Mouse (Mus musculus) cerebellum, postnatal 14 days (tissue): Measurements from ENCODE around the gene Hmgb4.
A peak's percentile ranks its signal among the peaks of the same experiment; 100 is the strongest.

Experiments used
- DNase-seq, 2 experiments: peaks; one replicate each; pipeline ENCODE4 v3.0.0; 2021; ENCODE audit warnings: mixed read lengths in 2 of 2

The Hmgb4 gene

DNA sequence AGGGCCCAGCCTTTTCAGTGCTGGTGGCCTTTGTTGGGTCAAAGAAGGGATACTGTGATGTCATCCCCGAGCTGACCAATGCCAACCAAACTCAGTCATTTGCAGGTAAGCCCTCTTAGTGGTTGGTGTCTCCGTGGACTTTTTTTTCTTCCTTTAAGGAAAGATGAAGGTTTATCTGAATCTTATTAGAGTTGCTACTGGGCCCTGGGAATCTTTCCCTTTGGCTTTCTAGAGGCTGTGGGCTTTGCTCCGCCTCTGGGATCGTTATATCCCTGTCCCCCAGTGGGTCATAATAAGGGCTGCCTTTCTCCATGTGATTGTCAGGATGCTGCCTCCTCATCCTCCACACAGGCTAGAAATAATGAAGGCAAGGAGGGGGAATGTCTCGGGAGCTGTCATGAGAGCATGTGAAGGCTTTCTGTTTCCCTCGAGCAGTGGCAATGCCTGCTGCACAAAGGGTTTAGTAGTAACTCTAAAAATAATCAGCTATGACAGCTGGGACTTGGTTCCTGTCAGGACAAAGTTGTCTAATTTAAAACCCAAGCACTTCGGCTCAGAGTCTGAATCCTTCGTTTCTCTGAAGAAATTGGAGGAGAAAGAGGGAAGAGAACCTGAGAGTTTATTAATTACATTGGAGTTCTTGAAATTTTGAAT, at the start of gene Hmgb4:
Gene Hmgb4, minus strand, starts transcription at position 51 of the 654 bp plus-strand sequence.
- DNase-seq = no peak

DNA sequence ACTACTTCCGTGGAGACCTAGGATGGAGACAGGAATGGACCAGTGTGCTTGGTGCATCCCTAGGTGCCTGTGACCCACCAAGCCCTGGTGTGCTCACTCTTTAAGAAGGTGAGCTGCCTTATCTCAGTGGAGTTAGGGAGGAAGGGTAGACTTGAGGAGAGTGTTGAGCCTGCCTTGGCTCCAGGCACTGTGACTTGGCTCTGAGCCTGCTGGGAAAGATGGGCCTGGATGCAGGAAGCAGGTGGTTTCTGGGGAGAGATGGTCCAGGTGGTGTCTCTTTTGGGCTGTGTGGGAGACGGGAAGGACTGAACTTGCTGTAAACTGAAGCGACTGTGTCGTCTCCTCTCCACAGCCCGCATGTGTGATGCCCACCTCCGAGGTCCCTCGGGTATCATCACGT, 45.3 kb upstream of the Hmgb4 start:
- DNase-seq = peak; percentile 69 to 70

DNA sequence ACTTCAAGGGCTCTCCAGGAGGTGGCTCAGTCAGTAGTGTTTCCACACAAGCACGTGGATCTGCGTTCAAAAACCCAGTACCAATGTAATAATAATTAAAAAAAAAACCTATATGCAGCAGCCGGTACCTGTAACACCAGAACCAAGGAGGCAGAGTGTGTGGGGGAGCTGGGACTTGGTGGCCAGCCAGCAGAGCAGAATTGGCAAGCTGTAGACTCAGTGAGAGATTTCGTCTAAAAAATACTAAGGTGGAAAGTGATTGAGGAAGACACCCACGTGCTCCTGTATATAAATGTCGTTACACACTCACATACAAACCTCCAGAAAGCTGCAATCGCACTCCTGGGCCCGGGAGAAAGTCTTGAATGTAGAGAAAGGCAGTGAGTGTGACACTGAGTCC, 43.3 kb upstream of the Hmgb4 start:
- peak; percentile 53 to 63 for DNase-seq

DNA sequence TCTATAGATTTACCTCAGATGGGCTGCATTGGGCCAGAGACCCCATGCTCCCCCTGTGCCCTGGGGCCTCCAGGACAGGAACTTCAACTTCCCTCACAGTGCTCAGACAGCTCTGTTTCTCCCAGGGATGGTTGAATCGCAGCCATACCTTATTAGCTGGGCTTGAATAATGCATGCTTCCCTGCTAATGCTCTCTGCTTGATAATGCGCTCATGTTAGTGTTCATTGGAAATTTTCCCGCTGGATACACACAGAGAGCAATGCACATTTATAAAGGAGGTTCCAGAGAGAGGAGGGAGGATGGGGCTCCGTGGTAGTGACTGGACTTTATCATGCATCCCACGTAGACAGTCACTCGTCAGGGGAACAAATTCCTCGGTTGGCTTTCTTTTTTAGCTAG, 27.3 kb upstream of the Hmgb4 start:
- DNase-seq = no peak

DNA sequence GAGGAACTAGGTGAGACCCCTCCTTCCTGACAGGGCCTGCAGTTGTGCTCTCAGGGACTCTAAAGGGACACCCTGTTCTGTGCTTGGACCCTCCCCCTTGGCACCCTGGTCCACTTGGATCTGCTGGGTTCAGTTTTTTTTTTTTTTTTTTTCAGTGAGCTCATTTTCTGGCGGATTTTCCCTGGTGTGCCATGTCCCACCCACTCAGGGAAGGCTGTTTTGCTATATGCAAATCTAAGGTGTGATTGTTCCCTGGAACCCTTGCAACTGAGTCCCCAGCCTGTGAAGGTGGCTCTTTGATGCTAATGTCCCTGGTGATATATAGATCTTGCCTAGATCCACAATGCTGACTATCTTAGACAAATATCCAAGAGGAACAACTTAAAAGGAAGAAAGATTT, 24.3 kb upstream of the Hmgb4 start:
- DNase-seq = no peak

DNA sequence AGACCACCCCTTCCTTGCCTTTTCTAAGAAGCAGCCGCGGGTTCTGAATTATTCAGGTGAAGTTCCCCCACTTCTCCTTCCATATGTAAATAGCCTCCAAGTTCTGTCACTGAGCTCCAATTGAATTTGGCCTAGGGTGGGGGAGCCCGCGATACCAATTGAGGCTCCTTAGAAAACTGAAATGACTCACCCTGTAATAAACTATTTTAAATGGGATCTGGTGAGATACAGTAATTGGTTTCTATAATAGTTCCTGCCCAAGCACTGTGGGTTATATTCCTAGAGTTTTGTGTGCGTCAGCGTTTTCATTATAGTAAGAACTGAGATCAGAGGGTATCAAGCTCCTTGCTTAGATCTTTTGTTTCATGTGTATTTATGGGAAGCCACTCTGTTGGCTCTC, 14.8 kb upstream of the Hmgb4 start:
- DNase-seq = no peak

DNA sequence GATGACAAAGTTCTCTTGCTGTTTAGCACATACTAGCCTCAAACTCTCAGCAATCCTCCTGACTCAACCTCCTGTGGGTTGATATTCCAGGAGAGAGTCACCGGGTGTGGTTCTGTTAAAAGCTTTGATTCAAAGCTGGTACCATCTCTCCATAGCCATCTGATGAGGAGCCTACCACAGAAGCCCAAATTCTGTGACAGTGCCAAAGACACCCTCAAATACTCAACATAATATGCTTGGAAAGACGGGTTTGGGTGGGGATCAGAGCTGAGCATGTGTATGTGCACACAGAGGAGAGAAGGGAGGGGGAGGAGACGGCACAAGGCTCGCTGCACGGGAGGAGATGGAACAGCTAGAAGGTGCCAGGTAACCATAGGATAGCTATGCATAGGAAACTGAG, 14.4 kb upstream of the Hmgb4 start:
- DNase-seq = no peak

DNA sequence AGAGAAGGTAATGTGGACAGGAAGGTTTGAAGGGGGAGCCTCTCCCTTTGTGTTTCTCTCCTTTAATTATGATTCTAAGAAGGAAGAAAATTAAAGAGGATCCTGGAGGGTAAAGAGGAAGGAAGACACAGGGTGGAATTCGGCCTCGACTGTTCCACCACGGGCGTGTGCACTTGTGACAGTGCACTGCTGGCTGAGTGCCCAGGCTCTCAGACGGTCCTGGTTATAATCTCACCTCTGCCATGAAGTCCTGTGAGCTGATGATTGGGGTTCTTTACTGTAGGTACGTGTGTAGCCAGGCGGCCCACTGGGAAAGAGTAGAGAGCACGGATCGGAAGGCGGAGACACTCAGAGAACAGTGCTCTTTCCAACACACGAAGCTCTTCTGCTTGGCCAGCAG, 12.4 kb upstream of the Hmgb4 start:
- DNase-seq = peak; percentile 54 to 56

DNA sequence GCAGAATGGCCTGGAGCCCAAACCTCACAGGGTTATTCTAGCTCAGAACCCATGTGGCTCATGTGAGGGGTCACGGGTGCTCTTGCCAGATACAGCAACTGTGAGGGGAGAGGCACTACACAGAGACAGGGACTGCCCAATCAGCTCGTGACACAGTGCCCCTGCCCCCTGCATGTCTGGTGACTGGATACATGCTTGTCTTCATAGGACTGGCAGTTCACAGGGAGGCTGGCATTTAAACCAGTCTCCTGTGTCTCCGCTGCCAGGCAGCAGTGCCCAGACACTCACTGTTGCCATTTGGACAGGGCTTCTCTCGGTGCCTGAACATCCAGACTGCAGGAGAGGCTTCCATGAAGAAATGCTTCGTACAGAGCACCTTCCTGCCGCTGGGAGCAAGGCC, 11.7 kb upstream of the Hmgb4 start:
- DNase-seq = peak; percentile 72 to 75

DNA sequence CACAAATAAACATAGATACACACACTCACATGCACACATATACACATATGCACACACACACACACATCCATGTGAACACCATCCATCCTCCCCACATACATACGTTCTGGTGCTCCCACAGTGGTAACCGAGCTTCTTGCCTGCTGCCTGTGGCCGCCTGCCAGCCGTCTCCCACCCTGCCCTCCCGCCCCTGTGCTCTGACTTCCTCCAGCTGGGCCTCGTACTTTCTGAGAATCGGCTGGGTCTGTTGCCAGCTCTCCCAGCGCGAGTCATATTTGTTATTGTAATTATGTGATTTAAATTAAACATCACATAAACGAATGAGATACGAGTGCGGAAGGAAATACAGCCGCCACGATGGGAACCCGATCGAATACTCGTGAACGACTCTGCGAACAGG, 10.2 kb upstream of the Hmgb4 start:
- DNase-seq = peak; percentile 21 to 40

DNA sequence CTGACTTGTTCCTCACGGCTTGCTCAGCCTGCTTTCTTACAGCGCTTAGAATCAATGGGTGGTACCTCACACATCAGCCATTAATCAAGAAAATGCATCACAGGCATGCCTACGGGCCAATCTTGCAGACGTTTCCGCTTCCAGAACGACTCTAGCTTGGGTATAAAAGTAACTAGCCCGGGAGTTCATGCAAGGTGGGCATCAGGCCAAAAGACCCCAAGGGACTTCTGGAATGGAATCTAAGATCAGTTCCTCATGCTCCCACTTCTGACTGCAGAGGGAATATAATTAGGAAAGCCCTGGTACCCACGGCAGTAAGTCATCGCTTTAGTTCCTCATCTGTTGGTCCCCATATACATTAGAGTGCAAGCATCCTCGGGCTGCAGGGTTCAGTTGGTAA, 9.4 kb upstream of the Hmgb4 start:
- peak; percentile 31 to 46 for DNase-seq

DNA sequence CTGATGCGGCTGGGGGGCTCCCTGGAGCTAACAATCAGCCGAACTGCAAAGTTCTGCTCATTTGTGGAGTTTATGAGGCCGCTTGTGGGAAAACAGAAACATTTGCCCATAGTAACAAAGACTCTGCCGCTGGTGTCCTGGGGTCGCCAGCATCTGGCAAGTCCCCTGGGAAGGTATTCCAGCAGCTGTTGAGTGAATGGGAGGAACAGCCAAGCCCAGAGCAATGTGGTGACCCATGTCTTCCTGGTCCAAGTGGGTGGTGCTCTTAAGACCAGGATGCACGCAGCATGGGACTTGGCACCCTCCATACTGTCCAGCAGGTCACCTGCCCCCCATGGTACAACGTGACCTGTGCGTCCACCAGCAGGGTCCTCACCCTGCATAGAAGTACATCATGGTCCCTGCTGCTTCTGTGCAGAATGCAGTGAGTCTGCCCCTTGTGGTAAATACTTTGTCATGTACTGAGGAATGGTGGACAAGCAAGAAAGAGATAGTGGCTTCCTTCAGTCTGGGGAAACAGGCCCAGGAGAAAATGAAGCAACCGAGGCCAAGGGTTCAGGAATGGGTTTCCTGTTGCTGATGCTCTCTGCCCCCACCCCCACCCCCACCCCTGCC, 8.6 kb upstream of the Hmgb4 start:
- DNase-seq = peak; percentile 15 to 22

DNA sequence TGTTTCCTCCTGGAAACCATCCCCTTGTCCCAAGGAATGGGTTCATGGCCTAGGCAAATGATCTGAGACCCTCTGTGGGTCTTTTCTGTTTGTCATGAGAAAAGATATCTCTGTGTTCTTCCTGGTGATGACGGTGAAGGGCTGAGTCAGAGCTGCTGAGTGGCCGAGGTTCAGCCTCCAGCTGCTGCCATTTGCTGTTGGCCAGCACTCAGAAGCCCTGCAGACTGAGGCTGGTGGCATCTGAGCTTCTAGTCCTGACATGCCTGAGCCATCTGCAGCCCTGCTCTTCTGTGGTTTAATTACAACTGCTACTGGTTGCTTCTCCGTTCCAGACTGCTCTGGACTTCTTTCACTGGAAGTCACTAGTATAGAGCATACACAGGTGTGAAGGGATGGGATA, 4.6 kb upstream of the Hmgb4 start:
- DNase-seq = peak; percentile 27 to 35

DNA sequence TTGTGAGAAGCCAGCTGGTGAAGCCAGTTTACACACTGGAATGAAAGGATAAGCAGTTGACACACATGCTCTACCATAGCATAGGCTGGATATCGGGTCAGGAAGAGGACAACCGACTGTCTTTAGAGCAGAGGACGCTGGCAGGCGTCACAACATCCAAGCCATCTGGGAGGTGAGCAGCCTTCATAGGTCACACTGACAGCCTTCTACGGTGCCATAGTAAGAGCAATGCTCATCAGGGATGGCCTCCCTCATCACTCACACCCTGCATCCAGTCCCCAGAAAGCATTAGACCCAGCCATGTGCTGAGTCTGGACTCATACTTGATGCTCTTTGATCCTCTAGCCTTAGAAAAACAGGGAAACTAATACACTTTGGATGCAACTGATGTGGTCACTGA, 3.7 kb upstream of the Hmgb4 start:
- no peak for DNase-seq

DNA sequence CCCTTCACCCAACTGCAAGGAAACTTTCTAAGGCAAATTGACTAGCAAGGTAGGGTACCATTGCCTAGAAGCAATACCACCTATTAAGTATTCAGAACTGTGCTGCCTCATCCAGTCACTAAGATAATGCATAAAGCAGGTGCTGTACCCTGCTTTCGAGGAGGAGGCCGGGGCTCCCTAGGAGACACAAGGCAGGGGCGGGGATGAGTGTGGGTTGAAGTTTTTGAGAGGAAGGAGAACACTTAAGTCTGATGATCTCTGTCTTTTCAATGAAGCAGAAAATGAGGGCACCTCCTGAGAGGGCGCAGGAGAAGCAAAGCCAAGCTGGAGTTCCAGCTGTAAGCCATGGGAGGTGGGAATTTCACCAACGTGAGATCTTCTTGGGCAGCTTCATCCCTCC, 1.5 kb downstream of the Hmgb4 start:
- DNase-seq = no peak

DNA sequence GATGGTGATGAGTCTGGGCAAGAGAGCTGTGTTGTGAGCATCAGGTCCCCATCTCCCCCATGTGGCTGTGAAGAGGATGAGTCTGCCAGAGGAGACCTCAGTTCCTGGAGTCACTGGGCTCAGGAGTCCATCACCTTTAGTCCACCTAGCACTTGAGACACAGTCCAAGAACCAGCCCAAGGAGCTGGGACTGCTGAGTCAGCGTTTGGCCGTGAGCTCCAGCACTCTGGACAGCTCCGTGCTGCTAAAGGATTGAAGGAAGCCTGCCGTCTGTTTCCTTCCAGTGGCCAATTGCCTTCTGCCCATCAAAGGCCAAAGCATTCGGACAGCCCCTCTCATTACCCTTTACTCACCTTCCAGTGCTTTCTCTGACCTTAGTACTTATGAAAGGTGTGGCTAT, 12.1 kb downstream of the Hmgb4 start:
- DNase-seq = peak; percentile 41 to 55

DNA sequence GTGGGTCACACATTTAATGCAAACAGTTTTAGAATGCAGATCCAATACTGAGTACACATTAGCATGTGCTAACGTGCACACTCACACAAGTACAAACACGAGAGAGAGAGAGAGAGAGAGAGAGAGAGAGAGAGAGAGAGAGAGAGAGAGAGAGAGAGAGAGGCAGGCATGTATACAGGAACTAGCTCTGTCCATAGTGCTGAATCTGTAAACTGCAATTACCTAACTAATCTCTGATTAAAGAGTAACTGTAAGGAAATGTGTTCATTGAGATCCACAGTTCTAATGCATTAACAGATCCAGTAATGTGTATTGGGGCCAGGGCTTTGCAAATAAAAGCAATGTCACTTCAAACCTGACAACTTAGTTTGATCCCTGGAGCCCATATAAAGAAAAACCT, 15.6 kb downstream of the Hmgb4 start:
- no peak for DNase-seq

DNA sequence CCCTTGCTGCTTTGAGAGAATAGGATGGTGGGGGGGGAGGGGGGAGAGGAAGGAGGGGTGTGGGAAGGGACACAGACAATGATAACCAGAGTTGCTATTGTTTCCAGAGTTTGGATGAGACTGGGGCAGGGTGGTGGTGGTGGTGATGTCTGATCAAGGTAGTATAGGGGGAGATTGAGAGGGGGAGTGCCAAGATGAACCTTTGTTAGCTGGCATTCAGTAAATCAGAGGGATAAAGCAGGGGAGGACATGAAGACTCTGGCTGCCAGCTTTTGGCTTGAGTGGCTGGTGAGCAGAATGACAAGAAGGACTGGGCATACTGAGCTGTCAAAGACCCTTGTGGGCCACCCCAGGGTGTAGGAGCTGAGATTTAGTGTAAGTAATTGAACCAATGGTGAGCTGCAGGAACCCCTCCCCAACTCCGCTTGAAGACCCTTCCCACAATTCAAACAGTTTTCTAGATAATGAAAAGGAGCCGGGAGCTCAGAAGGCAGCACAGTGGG, 18.9 kb downstream of the Hmgb4 start:
- no peak for DNase-seq

DNA sequence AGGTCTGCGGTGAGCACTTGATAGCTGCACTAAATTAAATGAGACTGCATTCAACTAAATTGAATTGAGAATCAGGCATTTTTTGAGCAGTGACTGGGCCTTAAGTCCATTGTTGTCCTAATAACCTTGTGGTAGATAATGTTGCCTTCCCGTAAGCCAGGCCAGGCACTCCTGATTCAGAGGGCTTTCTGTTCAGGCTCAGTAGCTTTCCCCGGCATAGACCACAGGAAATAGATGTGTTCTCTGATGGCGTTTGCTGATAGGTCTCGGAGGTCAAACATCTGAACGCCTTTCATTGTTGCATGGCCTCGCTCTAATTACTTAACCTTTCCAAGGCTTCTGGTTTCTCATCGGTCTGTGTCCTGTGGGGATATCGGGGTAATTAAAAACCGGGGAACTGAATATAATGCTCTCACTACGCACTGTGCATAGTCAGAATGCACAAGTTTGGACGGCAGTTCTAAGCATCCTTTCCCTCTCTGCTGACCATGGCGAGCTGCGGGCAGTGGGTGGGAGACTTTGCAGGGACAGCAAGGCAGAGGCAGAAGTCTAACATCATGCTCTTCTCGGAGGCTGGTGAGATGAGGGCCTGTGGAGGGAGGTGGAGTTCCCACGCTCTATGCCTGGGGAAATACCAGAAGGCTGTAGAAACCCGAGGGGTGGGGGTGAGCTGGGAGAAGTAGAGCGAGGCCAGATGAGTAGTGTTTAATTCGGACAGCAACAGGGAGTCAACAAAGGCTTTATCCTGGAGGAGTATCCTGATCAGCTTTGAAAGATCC, 19.5 kb downstream of the Hmgb4 start:
- no peak for DNase-seq

DNA sequence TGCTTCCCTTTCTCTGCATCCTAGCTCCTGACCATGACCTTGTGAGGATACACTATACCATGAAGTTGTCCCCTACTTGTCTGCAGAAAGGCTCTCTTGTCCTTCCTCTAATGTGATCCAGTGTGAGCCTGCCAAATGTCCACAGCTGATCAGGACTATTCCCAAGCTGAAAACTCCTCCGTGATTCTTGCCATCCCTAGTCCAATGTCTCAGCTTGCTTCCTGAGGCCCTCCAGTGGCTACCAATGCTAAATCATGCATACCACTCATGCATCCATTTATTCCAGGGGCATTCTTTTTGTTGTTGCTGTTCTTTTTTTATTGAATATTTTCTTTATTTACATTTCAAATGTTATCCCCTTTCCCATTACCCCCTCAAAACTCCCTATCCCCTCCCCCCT, 21.6 kb downstream of the Hmgb4 start:
- DNase-seq = peak; percentile 41 to 52

DNA sequence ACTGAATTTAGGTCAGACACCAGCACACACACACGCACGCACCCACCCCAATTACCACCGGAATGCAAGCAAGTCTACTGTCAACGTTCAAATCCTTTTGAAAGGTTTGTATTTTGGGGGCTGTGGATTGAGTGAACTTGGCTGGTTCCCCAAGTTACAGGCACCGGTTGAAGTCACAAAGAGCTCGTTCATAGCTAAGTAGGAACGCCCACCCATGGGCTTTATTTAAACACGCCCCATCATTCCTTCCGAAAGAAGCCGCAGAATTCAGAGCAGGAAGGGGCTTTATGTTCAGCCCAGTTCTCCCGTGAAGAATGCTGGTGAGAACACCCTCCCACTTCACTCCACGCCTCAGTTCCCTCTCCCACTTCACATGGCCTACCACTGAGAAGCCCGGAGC, 27.3 kb downstream of the Hmgb4 start:
- no peak for DNase-seq

DNA sequence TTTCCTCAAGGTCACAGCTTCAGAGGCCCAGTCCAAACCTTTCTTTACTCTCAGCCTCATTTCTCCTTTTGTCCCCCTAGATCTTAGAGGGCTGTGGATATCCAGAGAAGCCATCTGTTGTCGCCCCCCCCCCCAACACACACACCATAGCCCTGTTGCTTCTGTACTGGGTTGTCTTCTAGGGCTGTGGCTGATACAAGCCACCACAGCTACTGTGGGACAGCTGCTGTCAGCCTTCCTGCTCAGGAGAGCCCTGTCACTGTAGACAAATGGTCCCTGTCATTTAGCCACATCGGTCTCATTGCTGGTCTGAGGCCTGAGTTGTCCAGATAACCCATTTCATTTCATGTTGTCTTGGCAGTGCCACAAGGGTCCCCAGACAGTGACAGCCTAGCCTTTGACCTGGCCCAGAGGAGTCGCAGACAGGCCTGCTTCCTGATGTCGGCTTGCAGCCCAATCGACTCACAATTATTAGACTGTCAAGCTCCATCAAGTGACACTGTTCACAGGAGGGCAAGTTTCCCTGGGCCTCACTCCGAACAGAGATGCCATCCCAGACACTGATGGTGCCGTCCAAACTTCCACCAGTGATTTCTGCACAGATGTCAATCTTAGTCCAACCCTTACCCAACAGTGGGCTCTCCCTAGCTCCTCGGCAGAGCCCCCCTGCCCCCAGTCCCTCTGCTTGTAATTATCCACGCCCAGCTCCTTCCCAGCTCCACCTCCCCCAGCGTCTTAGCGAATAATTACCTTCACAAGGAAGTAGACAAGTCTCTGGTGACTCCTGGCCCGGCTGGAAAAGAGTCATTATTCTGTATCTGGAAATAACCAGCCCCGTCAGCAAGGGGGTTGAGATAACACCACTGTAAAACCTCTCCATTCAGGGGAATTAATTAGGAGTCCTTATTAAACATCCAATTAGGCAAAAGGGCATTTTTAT, 33.1 kb downstream of the Hmgb4 start:
- DNase-seq = no peak

DNA sequence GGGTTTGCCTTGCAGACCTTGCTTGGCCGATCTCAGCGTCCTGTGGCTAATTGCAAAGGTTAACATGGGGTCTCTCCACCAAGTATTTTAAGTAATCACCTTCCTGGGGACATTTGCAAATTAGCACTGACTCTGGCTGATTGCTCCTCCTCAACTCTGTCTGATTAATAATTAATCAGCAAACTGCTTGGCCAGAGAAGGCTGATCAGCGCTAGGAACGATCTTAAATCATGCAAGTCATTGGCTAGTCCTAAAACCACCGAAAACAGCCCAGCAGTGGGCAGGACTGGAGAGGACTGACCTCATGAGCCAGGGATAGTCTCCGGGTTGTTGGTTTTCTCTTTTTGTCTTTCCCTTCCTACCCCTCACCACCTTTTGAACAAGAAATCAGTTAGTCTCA, 36.3 kb downstream of the Hmgb4 start:
- DNase-seq = no peak
